Mouse (Mus musculus) v-Abl transformed pro-B cells (cell line): ENCODE data around the gene Adgrd1.

ENCODE experiments used
- in situ Hi-C, 2 experiments: fragments of 400-800 bp; cut with MboI; formaldehyde crosslinking; loops; one replicate each; pipeline ENCODE4 v1.15.1; 2025; ENCODE audit not compliant: unreplicated experiment in 2 of 2

Adgrd1 gene

DNA sequence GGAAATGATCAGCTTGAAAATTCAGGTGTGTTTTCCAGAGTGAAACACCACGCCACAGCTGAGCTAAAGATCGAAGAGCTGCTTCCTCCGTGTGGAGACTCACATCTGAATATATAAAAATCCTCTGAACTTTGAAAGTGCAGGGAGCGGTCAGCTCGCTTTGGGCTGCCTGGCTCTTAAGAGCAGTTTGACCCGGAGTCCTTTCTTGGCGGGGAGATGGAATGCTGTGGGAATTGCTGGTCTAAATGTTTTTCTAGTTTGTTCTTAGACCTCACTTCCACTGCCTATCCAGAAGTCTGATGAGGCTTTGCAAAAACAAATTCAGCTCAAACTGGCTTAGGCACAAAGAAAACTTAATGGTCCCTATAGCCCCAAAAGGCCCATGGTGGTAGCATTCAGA, 90.4 kb downstream of the Adgrd1 start:
- in situ Hi-C loops, result no loop called here

DNA sequence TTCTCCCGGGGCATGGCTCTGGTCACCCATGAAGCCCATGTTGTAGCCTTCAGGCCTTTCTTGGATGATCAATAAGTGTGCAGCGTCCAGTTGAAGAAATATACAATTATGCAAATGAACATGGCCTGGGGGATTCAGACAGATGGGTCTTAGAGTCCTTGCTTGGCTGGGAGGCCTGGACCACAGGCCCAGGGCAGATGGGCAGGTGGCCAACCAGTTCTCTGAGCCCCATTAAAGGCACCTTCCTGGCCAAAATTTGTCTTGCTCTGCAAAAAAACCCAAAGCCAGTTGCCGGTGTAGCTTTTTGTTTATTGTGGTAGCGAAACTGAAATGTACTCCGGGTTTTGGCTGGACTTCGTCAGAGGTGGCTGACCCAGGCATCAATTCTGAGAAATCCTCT, 92.5 kb downstream of the Adgrd1 start:
- in situ Hi-C loops, result no loop called here

DNA sequence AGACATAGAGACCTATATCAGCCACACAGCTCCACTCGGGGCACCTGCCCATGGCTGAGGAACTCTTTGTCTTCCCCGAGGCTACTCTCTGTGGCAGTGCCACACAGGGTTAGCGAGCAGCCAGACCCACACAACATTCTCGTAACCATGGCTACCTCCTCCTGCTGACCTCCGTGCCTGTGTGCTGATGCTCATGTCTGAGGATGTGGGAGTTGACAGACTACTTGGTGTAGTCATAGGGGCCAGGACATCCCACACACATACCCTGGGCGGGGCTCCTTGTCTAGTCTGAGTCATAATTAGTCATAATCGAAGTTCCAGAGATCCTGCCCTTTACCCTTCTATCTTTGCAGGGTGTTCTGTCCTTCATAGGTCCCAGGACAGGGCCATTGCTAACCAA, 93.5 kb downstream of the Adgrd1 start:
- in situ Hi-C loops, result no loop called here

- in situ Hi-C loops, result no loop called here
Measured at GRCm38 (mm10) chr5:129196501-129196900, 100.0 kb downstream of the Adgrd1 start.

GRCm38 (mm10) chr5:129196971-129197519, 100.5 kb downstream of the Adgrd1 start:
- in situ Hi-C loops, result no loop called here

DNA sequence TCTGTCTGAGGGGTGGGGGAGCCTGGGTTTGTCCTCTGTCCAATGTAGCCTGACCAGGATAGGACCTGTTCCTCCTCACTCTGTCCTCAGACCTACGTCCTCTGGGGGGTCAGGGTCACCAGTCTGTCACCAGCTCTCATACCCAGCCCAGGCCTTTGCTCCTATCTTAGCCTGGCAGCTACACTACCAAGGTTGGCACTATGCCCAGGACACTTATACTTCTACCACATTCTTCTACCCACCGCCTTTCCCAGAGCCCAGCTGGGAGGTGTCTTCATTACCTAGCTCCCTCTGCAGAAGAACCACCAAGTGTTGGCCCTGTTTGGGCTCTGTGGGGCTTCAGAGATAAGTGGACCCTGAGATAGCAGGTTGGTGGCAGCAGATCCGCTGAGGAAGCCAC, 103.6 kb downstream of the Adgrd1 start:
- in situ Hi-C loops, result no loop called here

DNA sequence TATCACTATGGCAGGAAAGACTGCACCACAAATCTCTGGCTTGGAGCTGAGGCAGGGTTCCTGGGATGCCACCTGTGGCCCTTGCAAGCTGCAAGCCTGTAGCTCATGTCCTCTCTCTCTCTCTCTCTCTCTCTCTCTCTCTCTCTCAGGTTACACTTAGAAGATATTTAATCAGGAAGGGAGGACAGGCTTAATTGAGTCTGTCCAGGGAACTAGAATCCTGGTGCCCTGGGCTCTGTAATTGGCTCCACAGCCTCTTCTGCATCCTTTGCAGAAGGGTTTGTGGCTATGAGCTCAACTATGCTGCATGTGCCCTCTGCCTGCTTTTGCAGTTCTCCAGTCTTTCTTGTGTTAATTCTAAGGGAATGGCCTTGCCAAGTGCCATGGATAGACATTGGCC, 111.7 kb downstream of the Adgrd1 start:
- in situ Hi-C loops, result no loop called here

DNA sequence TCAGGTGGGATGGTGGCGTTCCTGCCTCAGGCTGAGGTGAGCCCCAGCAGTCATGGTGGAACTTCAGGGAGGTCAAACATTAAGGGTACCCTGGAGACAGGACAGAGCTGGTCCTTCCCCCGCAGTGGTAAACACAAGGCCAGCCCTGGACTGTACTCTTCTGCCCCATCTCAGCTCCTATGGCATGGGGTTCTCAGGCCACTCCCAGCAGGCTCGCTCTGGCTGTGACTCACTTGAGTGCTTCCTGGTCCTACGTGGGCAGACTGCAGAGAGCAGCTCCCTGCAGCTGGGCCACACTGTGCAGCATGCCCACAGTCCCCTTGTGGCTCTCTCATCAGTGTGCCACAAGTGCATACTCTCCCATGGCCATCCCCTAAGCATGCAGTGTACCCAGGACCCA, 112.3 kb downstream of the Adgrd1 start:
- in situ Hi-C loops, result no loop called here

DNA sequence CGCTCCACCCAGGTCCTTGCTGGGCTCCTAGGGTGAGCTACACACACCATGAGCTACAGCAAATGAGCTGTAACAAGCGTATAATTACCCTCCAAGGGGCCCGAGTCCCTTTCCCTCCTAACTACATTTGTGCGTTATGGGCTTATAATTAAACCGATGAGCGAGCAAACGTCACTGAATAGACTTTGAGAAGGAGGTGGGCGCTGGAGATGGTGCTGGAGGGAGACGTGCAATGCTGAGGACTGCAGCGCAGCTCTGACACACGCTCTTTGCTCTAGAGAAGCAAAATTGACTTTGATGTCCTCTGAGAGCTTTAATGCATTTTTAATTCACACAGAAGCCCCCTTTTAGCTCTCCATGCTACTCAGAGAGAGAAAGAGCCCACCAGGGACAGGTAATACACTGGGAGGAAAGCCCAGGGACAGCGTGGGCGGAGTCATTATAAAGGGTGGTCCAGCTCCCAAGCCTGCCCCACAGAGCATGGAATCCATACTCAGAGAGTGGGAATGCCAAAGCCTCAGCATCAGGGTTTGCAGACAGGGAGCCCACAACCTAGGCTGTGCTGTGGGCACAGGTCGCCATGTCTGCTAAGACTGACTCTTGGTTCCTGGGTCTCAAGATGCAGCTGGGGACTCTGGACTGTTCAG, 115.0 kb downstream of the Adgrd1 start:
- in situ Hi-C loops, result no loop called here

DNA sequence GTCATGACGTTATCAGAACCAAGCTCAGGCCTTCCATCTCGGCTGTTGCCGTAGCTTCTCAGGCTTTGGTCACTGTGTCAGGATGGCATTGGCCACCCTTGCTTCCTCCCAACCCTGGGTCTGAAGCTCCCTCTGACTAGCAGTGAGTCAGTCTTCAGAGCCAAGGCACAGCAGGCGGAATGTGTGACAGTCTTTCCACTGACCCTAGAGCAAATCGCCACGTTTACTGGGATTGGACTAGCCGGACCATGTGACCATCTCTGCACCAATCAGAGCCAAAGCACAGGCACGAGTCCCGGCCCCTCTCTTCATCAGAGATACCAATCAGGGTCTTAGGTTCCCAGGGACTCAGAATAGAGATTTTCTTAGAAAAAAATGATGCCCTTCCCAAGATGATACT, 117.5 kb downstream of the Adgrd1 start:
- in situ Hi-C loops, result no loop called here

- in situ Hi-C loops, result no loop called here
Measured at GRCm38 (mm10) chr5:129216001-129216400, 119.5 kb downstream of the Adgrd1 start.

GRCm38 (mm10) chr5:129217481-129218221, 121.1 kb downstream of the Adgrd1 start:
- in situ Hi-C loops, result no loop called here

GRCm38 (mm10) chr5:129218222-129218505, 121.6 kb downstream of the Adgrd1 start:
- in situ Hi-C loops, result no loop called here

DNA sequence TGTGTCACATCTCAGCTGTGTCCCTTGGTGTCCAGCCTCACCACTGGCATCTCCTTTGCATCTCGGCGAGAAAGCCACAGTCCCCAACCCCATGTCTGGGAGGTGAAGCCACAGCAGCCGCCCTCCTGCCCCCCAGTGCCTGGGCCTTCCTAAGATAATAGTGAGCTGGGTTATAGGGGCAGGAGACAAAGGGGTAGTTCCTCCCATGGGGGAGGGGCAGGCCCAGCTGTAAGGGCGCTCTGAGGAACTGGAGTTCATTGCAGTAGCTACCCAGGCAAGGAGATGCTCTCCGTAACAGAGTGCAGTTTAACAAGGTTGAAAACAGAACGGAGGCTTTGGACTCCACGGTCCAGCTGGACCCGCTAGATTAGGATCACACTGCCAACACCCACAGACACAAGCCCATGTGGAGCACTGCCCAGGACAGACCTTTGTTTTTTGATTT, 122.0 kb downstream of the Adgrd1 start:
- in situ Hi-C loops, result no loop called here

DNA sequence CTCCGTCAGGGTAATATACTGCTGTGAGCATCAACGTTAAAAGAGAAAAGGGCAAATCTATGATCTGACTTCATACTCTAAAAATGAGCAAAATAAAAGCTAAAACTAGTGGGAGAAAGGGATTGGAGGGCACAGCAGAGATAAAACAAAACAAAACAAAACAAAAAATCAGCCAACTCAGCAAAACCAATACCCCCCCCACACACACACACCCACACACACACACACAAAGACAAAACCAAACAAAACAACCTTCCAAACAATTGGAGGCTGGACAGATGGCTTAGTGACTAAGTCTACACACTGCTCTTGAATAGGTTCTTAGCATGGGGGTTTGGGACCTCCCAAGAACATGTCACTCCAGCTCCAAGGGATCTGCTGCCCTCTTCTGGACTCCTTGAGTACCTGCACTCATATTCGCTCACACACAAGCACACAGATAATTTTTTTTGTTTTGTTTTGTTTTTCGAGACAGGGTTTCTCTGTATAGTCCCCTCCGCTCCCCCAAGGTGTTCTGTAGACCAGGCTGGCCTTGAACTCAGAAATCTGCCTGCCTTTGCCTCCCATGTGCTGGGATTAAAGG, 122.7 kb downstream of the Adgrd1 start:
- in situ Hi-C loops, result no loop called here

GRCm38 (mm10) chr5:129225810-129226450, 129.4 kb downstream of the Adgrd1 start:
- in situ Hi-C loops, result no loop called here

GRCm38 (mm10) chr5:129228171-129228570, 131.6 kb downstream of the Adgrd1 start:
- in situ Hi-C loops, result no loop called here

DNA sequence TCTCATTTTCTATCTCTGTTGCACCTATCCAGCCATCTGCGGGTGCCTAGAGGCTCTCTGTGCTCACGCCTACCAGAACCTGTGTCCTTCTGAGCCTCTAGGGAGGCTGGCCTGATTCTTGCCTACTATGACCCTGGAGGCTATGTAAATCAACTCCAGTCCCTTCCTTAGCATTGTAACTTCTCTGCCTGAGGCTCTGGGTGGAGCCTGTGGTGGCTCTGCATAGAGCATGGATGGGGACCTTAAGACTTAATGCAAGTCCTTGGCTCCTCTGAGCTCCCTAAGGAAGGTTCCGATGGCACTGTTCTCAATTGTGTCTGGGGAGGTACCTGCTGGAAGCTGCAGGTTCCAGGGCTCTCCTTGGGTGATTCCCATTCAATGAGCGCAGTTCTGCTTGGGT, 136.8 kb downstream of the Adgrd1 start:
- in situ Hi-C loops, result no loop called here

GRCm38 (mm10) chr5:129233881-129234432, 137.4 kb downstream of the Adgrd1 start:
- in situ Hi-C loops, result no loop called here

DNA sequence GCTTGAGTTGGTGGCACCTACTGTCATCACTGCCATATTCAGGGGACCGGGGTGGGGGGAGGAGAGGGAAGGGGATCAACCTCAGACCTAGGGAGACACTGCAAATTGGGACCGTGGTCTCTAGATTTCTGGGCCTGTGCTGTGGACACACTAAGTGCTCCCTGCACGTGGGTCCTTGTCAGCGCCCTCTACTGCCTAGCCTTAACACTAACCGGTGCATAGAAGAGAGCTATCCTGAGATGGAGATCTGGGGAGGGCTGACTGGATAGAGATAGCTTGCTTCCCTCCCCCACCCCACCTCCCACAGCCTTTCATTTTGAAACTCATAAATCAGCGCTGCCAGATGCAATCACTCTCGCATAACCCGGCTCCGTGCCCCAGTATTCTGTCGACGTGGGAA, 139.8 kb downstream of the Adgrd1 start:
- in situ Hi-C loops, result no loop called here

DNA sequence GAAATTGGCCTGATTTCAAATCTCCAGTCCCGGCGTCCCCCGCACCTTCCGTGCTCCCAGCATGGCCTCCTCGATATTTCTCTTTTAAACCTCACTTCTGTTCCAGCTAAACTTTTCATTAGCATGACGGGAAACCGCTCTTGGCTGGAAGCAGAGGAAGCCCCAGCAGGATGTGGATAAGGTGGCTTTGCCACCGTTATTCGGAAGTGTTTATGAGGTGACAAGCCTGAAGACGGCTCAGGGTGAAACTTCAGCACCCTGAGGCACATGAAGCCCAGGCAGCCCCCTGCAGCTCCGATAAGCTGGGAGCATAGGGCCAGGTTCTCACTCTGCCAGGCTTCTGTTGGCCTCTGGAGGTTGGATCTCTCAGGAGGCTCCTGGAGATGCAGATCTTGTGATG, 145.3 kb downstream of the Adgrd1 start:
- in situ Hi-C loops, result no loop called here
